Mouse (Mus musculus): Measurements from ENCODE around the gene Tspyl3. TPM values are rescaled to one million over a fixed set of nuclear protein-coding genes. Genes with fewer than 3 reads are reported as not detected.

The Tspyl3 gene
- polyA plus RNA-seq, 1 experiment from 2014 or later: 4.8 TPM

DNA sequence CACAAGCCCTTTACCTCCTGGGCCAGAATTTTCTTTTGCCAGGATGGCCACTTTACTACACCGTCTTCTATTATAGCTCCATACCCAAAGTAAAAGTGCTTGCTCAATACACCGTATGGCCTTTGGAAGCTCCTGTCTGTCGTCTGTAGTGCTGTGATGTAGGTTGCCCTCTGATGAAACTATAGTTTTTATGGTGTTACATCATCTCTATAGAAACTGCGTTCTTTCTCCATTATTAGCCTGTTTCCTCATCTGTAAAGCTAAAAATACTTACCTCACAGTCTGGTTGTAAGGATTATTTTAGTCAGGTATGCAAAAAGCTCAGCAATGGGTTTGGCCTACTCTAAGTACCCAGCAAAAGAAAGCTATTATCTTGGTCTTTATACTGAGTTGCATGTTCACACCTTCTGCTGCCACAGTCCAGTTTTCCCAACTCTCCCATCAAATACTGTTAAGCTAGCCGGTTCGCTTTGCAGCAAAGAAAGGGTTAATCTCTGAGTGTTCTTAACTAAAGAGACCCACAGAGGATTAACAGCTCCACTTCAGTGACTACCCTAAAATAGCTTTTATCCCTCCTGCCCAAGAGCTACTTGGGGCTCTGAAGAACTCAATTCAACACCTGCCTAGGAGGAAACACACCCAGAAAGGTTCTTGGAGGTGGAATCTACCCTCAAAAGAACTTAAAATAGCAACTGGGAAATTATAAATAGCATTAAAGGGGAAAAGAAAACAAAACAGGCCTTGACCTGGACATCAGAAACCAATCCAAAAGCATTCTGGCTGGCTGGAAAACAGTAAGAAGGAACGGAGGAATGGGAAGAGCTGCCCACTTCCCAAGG, 14.0 kb upstream of the Tspyl3 start:
- Histone ChIP-seq H3K27ac (ENCODE audit: low read depth, low read length) (peak overlapping the region; percentile 98), H3K27me3 (ENCODE audit: control insufficient read depth, insufficient read depth, low read length) (no peaks in the 10 kb centered on the region), H3K9ac (ENCODE audit: low read depth, low read length) (peak overlapping the region; percentile 99), H3K4me1 (ENCODE audit: control insufficient read depth, insufficient read depth, low read length) (peaks cover 35% of the 10 kb centered on the region), H3K9me3 (replicated peaks; ENCODE audit: control insufficient read depth, low read length) (no peaks in the 10 kb centered on the region), H3K36me3 (ENCODE audit: control insufficient read depth, insufficient read depth, low read length) (peaks cover 2% of the 10 kb centered on the region; the same call in 1 of the 2 replicates), H3K4me2 (peak overlapping the region; percentile 97), H3K4me3 (ENCODE audit: low read depth, low read length) (peak overlapping the region; percentile 99)
- WGBS (ENCODE audit: insufficient replicate concordance): 46% methylated on average over 7 of the region's 7 CpGs
- no peak for ATAC-seq (replicated peaks; ENCODE audit: insufficient number of reproducible peaks, low FRiP score, low TSS enrichment)

DNA sequence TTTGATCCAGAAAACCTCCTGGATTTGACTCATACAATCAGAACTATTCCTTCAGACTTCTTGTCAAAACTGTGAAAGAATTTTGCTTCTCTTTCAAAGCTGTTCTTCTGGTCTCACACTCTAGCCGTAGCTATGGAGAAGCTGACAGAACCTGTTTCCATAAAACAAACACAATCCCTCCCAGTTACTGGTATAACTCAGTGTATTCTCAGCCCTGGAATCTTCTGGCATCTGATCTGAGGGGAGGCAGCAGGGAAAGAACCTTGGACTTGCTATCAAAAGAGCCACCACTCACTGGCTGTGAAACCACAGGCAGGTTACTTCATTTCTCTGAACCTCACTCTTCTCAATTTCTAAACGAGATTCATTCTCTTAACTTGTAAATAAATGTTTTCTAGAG, 13.2 kb upstream of the Tspyl3 start:
- Histone ChIP-seq H3K9ac (ENCODE audit: low read depth, low read length) (peak overlapping the region; percentile 44), H3K4me2 (peak overlapping the region; percentile 97), H3K36me3 (ENCODE audit: control insufficient read depth, insufficient read depth, low read length) (peaks cover 6% of the 10 kb centered on the region; the same call in 1 of the 2 replicates), H3K4me1 (ENCODE audit: control insufficient read depth, insufficient read depth, low read length) (peaks cover 35% of the 10 kb centered on the region), H3K4me3 (ENCODE audit: low read depth, low read length) (no peak overlapping the region), H3K27ac (ENCODE audit: low read depth, low read length) (no peak overlapping the region), H3K9me3 (replicated peaks; ENCODE audit: control insufficient read depth, low read length) (no peaks in the 10 kb centered on the region), H3K27me3 (ENCODE audit: control insufficient read depth, insufficient read depth, low read length) (no peaks in the 10 kb centered on the region)
- 65% methylated on average over 2 of the region's 2 CpGs for WGBS (ENCODE audit: insufficient replicate concordance)
- ATAC-seq (replicated peaks; ENCODE audit: insufficient number of reproducible peaks, low FRiP score, low TSS enrichment): no peak

DNA sequence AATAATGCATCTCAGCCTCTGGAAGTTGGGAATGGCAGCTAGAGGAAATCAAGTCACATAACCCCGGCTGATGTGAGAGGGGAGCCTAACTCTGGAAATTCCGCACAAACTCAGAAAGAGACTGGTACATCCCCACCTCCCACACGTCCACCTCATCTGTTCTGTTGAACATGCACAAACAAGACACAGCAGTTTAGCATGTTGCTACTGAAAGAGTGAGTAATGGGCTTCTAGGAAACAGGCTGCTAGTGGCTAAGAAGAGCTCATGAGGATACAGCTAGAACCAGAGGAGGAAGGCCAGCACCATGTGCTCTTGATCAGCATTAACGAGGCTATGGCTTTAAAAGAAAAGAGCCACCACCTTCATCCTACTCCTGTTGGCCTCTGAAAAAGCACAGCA, 12.7 kb upstream of the Tspyl3 start:
- H3K36me3 ChIP-seq (ENCODE audit: control insufficient read depth, insufficient read depth, low read length): peaks cover 9% of the 10 kb centered on the region
- no peak overlapping the region for H3K4me3 ChIP-seq (ENCODE audit: low read depth, low read length)
- H3K27ac ChIP-seq (ENCODE audit: low read depth, low read length): no peak overlapping the region
- ATAC-seq (replicated peaks; ENCODE audit: insufficient number of reproducible peaks, low FRiP score, low TSS enrichment): no peak
- peak overlapping the region; percentile 97; the same call in 1 of the 2 replicates for H3K4me2 ChIP-seq
- 76% methylated on average over 4 of the region's 4 CpGs for WGBS (ENCODE audit: insufficient replicate concordance)
- no peak overlapping the region for H3K9ac ChIP-seq (ENCODE audit: low read depth, low read length)
- no peaks in the 10 kb centered on the region for H3K9me3 ChIP-seq (replicated peaks; ENCODE audit: control insufficient read depth, low read length)
- H3K4me1 ChIP-seq (ENCODE audit: control insufficient read depth, insufficient read depth, low read length): peaks cover 35% of the 10 kb centered on the region
- no peaks in the 10 kb centered on the region for H3K27me3 ChIP-seq (ENCODE audit: control insufficient read depth, insufficient read depth, low read length)

DNA sequence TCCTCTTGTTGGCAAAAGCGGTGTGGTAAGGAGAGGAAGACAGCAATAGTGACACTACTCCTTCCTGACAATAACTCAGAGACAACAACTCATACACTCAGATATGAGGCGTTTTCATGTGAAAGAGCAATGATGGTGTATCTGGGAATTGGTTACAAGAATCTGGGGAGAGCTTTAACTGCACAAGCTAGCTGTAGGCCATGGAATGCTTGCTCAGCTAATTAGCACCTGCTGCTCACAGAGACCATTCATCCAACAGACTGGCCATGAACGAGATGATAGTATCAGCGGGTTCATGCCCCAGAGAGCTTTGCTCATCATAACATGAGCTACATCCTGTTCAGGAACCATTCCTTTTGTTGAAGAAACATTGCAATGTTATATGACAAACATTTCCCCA, 12.0 kb upstream of the Tspyl3 start:
- no peaks in the 10 kb centered on the region for H3K9me3 ChIP-seq (replicated peaks; ENCODE audit: control insufficient read depth, low read length)
- no peaks in the 10 kb centered on the region for H3K27me3 ChIP-seq (ENCODE audit: control insufficient read depth, insufficient read depth, low read length)
- ATAC-seq (replicated peaks; ENCODE audit: insufficient number of reproducible peaks, low FRiP score, low TSS enrichment): no peak
- 73% methylated on average over 4 of the region's 4 CpGs for WGBS (ENCODE audit: insufficient replicate concordance)
- peaks cover 14% of the 10 kb centered on the region for H3K36me3 ChIP-seq (ENCODE audit: control insufficient read depth, insufficient read depth, low read length)
- H3K4me3 ChIP-seq (ENCODE audit: low read depth, low read length): no peak overlapping the region
- no peak overlapping the region for H3K4me2 ChIP-seq
- H3K27ac ChIP-seq (ENCODE audit: low read depth, low read length): no peak overlapping the region
- H3K9ac ChIP-seq (ENCODE audit: low read depth, low read length): no peak overlapping the region
- H3K4me1 ChIP-seq (ENCODE audit: control insufficient read depth, insufficient read depth, low read length): peaks cover 31% of the 10 kb centered on the region

DNA sequence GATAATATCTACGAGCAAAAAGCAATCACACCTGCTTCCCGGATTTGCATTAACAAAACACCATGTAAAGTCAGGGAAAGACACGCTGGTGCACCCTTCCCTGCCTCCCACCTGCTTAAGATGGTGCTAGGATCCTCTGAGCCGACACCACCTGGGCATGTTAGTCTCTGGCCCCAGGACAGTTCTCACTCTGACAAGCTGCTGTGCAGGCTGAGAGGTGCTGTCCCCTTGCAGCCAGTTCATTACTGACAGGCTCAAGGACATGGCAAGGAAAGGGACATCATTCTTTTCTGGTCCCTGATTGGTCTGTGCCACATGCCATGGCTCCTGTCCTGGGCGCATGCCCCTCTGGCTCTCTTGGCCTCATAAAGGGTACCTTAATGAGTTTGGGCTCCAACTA, 3.3 kb upstream of the Tspyl3 start:
- H3K4me2 ChIP-seq: no peak overlapping the region
- WGBS (ENCODE audit: insufficient replicate concordance): 83% methylated on average over 5 of the region's 5 CpGs
- no peak for ATAC-seq (replicated peaks; ENCODE audit: insufficient number of reproducible peaks, low FRiP score, low TSS enrichment)
- H3K27ac ChIP-seq (ENCODE audit: low read depth, low read length): 0 out of 2 replicates have a peak overlapping the region, but pooled peaks have one; percentile 12
- H3K9ac ChIP-seq (ENCODE audit: low read depth, low read length): no peak overlapping the region
- peaks cover 34% of the 10 kb centered on the region for H3K36me3 ChIP-seq (ENCODE audit: control insufficient read depth, insufficient read depth, low read length)
- H3K9me3 ChIP-seq (replicated peaks; ENCODE audit: control insufficient read depth, low read length): no peaks in the 10 kb centered on the region
- peaks cover 19% of the 10 kb centered on the region for H3K4me1 ChIP-seq (ENCODE audit: control insufficient read depth, insufficient read depth, low read length)
- H3K4me3 ChIP-seq (ENCODE audit: low read depth, low read length): no peak overlapping the region
- H3K27me3 ChIP-seq (ENCODE audit: control insufficient read depth, insufficient read depth, low read length): no peaks in the 10 kb centered on the region

DNA sequence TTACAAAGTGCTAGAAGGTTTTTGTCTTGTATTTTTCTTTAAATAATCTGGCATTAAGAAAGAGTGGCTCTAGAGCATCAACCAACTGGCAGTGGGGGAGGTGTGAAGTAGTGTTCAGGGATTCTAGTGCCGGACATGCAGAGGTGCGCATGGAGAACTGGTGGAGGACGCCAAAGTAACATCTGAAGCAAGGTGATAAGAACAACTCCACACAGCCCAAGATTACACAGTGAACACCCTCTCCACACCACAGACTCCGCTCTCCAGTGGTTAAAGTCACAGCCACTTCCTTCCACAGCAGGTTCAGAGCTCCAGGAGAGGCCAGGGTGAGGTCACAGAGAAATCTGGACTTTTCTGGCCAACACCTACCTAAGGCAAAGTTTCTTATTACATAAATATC, 2.7 kb upstream of the Tspyl3 start:
- peak; percentile 60; the same call in 1 of the 2 replicates for ATAC-seq (replicated peaks; ENCODE audit: insufficient number of reproducible peaks, low FRiP score, low TSS enrichment)
- H3K9ac ChIP-seq (ENCODE audit: low read depth, low read length): no peak overlapping the region
- H3K4me3 ChIP-seq (ENCODE audit: low read depth, low read length): no peak overlapping the region
- peaks cover 31% of the 10 kb centered on the region for H3K36me3 ChIP-seq (ENCODE audit: control insufficient read depth, insufficient read depth, low read length)
- H3K4me2 ChIP-seq: no peak overlapping the region
- H3K27ac ChIP-seq (ENCODE audit: low read depth, low read length): no peak overlapping the region
- peaks cover 19% of the 10 kb centered on the region for H3K4me1 ChIP-seq (ENCODE audit: control insufficient read depth, insufficient read depth, low read length)
- WGBS (ENCODE audit: insufficient replicate concordance): 57% methylated on average over 4 of the region's 4 CpGs
- H3K9me3 ChIP-seq (replicated peaks; ENCODE audit: control insufficient read depth, low read length): no peaks in the 10 kb centered on the region
- H3K27me3 ChIP-seq (ENCODE audit: control insufficient read depth, insufficient read depth, low read length): no peaks in the 10 kb centered on the region

DNA sequence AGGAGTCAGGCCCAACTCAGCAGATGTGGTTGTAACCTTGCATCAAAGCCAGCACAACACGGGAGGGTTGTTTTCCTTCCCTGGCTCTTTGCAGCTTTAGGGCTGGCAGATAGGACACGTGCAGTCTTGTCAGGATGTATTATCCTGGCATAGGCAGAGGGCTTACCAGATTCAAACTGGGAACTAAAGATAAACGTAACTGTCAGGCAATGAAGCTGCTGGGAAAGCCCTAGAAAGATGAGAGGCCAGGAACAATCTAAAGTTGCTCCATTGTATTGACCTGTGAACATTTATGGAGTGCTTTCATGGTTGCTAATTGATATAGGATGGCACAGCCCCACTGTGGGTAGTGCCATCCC, 333 bp upstream of the Tspyl3 start:
- no peaks in the 10 kb centered on the region for H3K9me3 ChIP-seq (replicated peaks; ENCODE audit: control insufficient read depth, low read length)
- peak overlapping the region; percentile 72 for H3K4me2 ChIP-seq
- peak overlapping the region; percentile 71 for H3K9ac ChIP-seq (ENCODE audit: low read depth, low read length)
- WGBS (ENCODE audit: insufficient replicate concordance): 8% methylated on average over 3 of the region's 3 CpGs
- H3K4me3 ChIP-seq (ENCODE audit: low read depth, low read length): peak overlapping the region; percentile 52
- peaks cover 11% of the 10 kb centered on the region for H3K36me3 ChIP-seq (ENCODE audit: control insufficient read depth, insufficient read depth, low read length)
- no peak for ATAC-seq (replicated peaks; ENCODE audit: insufficient number of reproducible peaks, low FRiP score, low TSS enrichment)
- peaks cover 19% of the 10 kb centered on the region for H3K4me1 ChIP-seq (ENCODE audit: control insufficient read depth, insufficient read depth, low read length)
- H3K27me3 ChIP-seq (ENCODE audit: control insufficient read depth, insufficient read depth, low read length): no peaks in the 10 kb centered on the region
- peak overlapping the region; percentile 31; the same call in 1 of the 2 replicates for H3K27ac ChIP-seq (ENCODE audit: low read depth, low read length)

DNA sequence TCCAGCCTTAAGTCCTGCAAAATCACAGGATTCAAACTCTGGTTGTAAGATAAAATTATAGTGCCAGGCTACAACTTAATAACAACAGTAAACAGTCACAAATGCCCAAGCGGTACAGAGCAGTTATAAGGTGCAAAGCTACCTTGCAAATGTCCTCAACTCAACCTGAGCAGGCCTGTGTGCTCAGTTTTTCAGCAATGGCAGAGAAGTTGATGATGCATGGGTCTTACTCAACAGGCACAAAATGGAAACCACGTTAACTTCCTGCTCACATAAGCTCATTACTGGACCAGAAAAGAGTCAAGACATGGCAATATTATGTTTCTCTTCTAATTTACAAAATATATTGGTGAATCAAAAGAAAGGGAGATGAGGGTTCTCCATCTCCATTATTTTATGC, 2.7 kb downstream of the Tspyl3 start:
- Histone ChIP-seq H3K27ac (ENCODE audit: low read depth, low read length) (no peak overlapping the region), H3K4me1 (ENCODE audit: control insufficient read depth, insufficient read depth, low read length) (peaks cover 10% of the 10 kb centered on the region), H3K4me2 (no peak overlapping the region), H3K4me3 (ENCODE audit: low read depth, low read length) (no peak overlapping the region), H3K27me3 (ENCODE audit: control insufficient read depth, insufficient read depth, low read length) (no peaks in the 10 kb centered on the region), H3K9me3 (replicated peaks; ENCODE audit: control insufficient read depth, low read length) (no peaks in the 10 kb centered on the region), H3K36me3 (ENCODE audit: control insufficient read depth, insufficient read depth, low read length) (no peaks in the 10 kb centered on the region), H3K9ac (ENCODE audit: low read depth, low read length) (no peak overlapping the region)
- 94% methylated on average over 2 of the region's 2 CpGs for WGBS (ENCODE audit: insufficient replicate concordance)
- no peak for ATAC-seq (replicated peaks; ENCODE audit: insufficient number of reproducible peaks, low FRiP score, low TSS enrichment)

DNA sequence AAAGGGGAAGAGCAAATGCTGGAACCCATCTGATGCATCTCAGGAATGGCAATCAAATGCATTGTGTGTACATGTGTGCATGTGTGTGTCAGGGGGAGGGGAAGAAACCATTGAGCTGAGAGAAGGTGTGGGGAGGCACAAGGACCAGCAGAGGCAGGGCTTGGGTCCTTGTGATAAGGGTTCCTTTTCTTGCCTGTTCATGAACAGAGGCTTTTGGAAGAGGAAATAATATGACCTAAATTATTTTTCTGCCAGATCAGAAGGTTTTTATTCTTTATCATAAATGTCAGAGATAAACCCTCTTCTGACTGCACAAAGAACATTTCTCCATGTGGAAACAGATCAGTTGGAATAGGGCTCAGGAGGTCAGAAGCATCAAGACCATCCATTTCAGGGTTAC, 3.1 kb downstream of the Tspyl3 start:
- H3K9ac ChIP-seq (ENCODE audit: low read depth, low read length): no peak overlapping the region
- H3K4me1 ChIP-seq (ENCODE audit: control insufficient read depth, insufficient read depth, low read length): peaks cover 10% of the 10 kb centered on the region
- H3K4me3 ChIP-seq (ENCODE audit: low read depth, low read length): no peak overlapping the region
- no peak overlapping the region for H3K27ac ChIP-seq (ENCODE audit: low read depth, low read length)
- H3K9me3 ChIP-seq (replicated peaks; ENCODE audit: control insufficient read depth, low read length): no peaks in the 10 kb centered on the region
- ATAC-seq (replicated peaks; ENCODE audit: insufficient number of reproducible peaks, low FRiP score, low TSS enrichment): no peak
- H3K27me3 ChIP-seq (ENCODE audit: control insufficient read depth, insufficient read depth, low read length): no peaks in the 10 kb centered on the region
- no peaks in the 10 kb centered on the region for H3K36me3 ChIP-seq (ENCODE audit: control insufficient read depth, insufficient read depth, low read length)
- H3K4me2 ChIP-seq: no peak overlapping the region
